29 mouse cellular contexts compared by ENCODE assay signal in the genomic region with DNA sequence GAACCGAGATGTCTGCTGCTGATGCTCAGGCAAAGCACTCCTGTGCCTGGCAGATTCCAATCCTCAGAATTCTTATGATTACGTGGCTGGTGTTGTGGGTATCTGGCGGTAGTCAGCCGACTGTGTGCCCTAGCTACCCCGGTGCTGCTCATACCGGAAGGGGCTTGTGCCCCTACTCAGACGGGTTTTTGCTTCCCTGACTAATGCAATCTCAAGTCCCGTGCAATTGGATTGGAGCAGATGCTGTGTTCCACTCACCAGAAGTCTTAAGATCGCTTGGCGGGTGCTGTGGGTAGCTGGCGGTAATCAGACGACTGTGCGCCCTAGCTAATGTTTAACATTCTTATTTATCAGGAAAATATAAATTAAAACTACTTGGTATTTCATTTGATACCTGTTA.
A peak's percentile ranks its signal among the peaks of the same experiment; 100 is the strongest.
DNase-seq lines count a peak whose midpoint lies in the region; ATAC-seq lines count a peak whose summit lies in the region.
"Had no signal": no experiment of that assay in that cellular context is flagged by ENCODE, and none has a peak within 500 bp of the region (broad histone marks: within the 10 kb centered on the region; RNA-seq: fewer than 3 reads in every experiment).

No protein-coding gene starts in this region.

- DNase-seq in heart, adult 11 months = peak; percentile 55
- DNase-seq in heart, adult 18-20 months = no peak
- DNase-seq in ES-CJ7 (ENCODE audit: low read depth, low spot score) (peak; percentile 71), R1 (ENCODE audit: low read depth, low spot score) (peak; percentile 17), adipocyte (ENCODE audit: low spot score) (no peak)
- no peak for DNase-seq in frontal cortex, postnatal 14 days (ENCODE audit: low spot score in 2 of 2)
- DNase-seq: adrenal gland, adult 2 months; adrenal gland, postnatal 10 days; adrenal gland, postnatal 25 days; B cell, adult 2 months; cerebellum, adult 11 months; cerebellum, adult 18-20 months; cerebellum, adult 8-10 months; cerebellum, postnatal 14 days; cerebellum, postnatal 36 days; embryo, embryonic 11 days had no signal

- ATAC-seq in intestine, embryonic 16.5 days = no peak
- ATAC-seq: activated CD4-positive, CD25-positive, alpha-beta regulatory T cell, adult 4 months; CD4-positive, CD25-positive, alpha-beta regulatory T cell, adult 4 months; forebrain, embryonic 14.5 days; forebrain, embryonic 16.5 days; Patski had no signal

- H3K27me3 ChIP-seq in intestine, embryonic 16.5 days (replicated peaks; ENCODE audit: control insufficient read depth, insufficient read depth, low read length) = no peaks in the 10 kb centered on the region
- H3K27me3 ChIP-seq: CH12.LX; embryonic facial prominence, embryonic 13.5 days; embryonic facial prominence, embryonic 15.5 days; forebrain, embryonic 12.5 days; Patski had no signal

- H3K27ac ChIP-seq in intestine, embryonic 16.5 days (ENCODE audit: low read length) = no peak overlapping the region
- H3K27ac ChIP-seq: embryonic facial prominence, embryonic 13.5 days; embryonic facial prominence, embryonic 15.5 days; forebrain, embryonic 10.5 days; forebrain, embryonic 12.5 days had no signal

- no peak overlapping the region for H3K9ac ChIP-seq in intestine, embryonic 16.5 days (ENCODE audit: low read depth, low read length)
- H3K9ac ChIP-seq: embryonic facial prominence, embryonic 13.5 days; embryonic facial prominence, embryonic 15.5 days; forebrain, embryonic 12.5 days had no signal

- no peak overlapping the region for H3K4me3 ChIP-seq in intestine, embryonic 16.5 days (ENCODE audit: low read length)
- H3K4me3 ChIP-seq: embryonic facial prominence, embryonic 13.5 days; embryonic facial prominence, embryonic 15.5 days; erythroblast, embryonic 14.5 days; forebrain, embryonic 10.5 days; forebrain, embryonic 12.5 days had no signal

- H3K9me3 ChIP-seq in intestine, embryonic 16.5 days (ENCODE audit: control insufficient read depth, low read length) = no peaks in the 10 kb centered on the region
- H3K9me3 ChIP-seq: embryonic facial prominence, embryonic 13.5 days; embryonic facial prominence, embryonic 15.5 days; forebrain, embryonic 10.5 days; forebrain, embryonic 12.5 days had no signal

- H3K36me3 ChIP-seq in intestine, embryonic 16.5 days (ENCODE audit: control insufficient read depth, insufficient read depth, low read length) = no peaks in the 10 kb centered on the region
- H3K36me3 ChIP-seq: embryonic facial prominence, embryonic 13.5 days; embryonic facial prominence, embryonic 15.5 days; forebrain, embryonic 10.5 days; forebrain, embryonic 12.5 days; G1E had no signal

- no peak overlapping the region for H3K4me2 ChIP-seq in intestine, embryonic 16.5 days (ENCODE audit: low read depth, low read length)
- H3K4me2 ChIP-seq: embryonic facial prominence, embryonic 13.5 days; embryonic facial prominence, embryonic 15.5 days; forebrain, embryonic 12.5 days had no signal

- H3K4me1 ChIP-seq in intestine, embryonic 16.5 days (ENCODE audit: control insufficient read depth, insufficient read depth, low read length) = no peaks in the 10 kb centered on the region
- H3K4me1 ChIP-seq: embryonic facial prominence, embryonic 13.5 days; embryonic facial prominence, embryonic 15.5 days; forebrain, embryonic 10.5 days; forebrain, embryonic 12.5 days had no signal

- 87% methylated on average over 13 of the region's 13 CpGs for WGBS in intestine, embryonic 16.5 days

Comparison
In these comparisons a context has a peak if more than half of its experiments do, and no peak if none do; other contexts are left out.
1. DNase-seq: peak in heart, adult 11 months (single experiment), ES-CJ7 (single experiment) and R1 (single experiment); none in heart, adult 18-20 months (0 of 2), adipocyte (single experiment) and frontal cortex, postnatal 14 days (0 of 2).